Mouse (Mus musculus) testis, adult 2 months (tissue): ENCODE measurements around the gene Slc25a18.

ENCODE experiments used
- CTCF ChIP-seq: fragments of 200-500 bp; IDR thresholded peaks from 2 replicates; pipeline ENCODE4 v1.5.1; 2012; ENCODE audit warnings: low read depth, mild to moderate bottlenecking, inconsistent platforms, low read length, moderate library complexity; ENCODE audit not compliant: control insufficient read depth, insufficient read depth, insufficient replicate concordance
- POLR2A ChIP-seq: fragments of 200-500 bp; IDR thresholded peaks from 2 replicates; pipeline ENCODE4 v1.6.1; 2012; ENCODE audit warnings: low read depth, mild to moderate bottlenecking, inconsistent platforms, low read length, moderate library complexity; ENCODE audit not compliant: control insufficient read depth

DNA sequence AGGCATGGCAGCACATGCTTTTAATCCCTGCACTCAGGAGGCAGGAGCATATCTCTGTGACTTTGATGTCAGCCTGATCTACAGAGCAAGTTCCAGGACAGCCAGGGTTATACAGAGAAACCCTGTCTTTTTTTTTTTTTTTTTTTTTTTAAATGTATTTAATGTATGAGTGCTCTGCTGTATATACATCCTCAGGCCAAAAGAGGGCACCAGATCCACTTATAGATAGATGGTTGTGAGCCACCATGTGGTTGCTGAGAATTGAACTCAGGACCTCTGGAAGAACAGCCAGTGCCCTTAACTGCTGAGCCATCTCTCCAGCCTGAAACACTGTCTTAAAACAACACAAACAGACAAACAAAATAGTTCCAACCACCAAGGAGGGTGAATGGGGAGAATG lies 15.5 kb downstream of the Slc25a18 start:
- no peak for TF ChIP-seq POLR2A
- TF ChIP-seq CTCF: no peak
